Mouse (Mus musculus) midbrain, embryonic 10.5 days (tissue): ENCODE data around the gene Maml3. TPM values are rescaled to one million over a fixed set of nuclear protein-coding genes. Genes with fewer than 3 reads are reported as not detected.

Experiments used
- DNase-seq: peaks from one replicate; pipeline ENCODE4 v3.0.0-alpha.2; 2017; ENCODE audit warnings: low spot score
- H3K27ac ChIP-seq: fragments of 300-500 bp; sonication (generic); replicated peaks from 2 replicates; pipeline ENCODE4 v1.5.1; 2016; ENCODE audit warnings: mild to moderate bottlenecking
- H3K27me3 ChIP-seq: fragments of 300-500 bp; sonication (generic); 2 replicates; pipeline ENCODE4 v1.6.1; 2016; ENCODE audit warnings: low read depth, mild to moderate bottlenecking; ENCODE audit not compliant: poor library complexity, severe bottlenecking
- H3K36me3 ChIP-seq: fragments of 300-500 bp; sonication (generic); 2 replicates; pipeline ENCODE4 v1.6.1; 2016; ENCODE audit warnings: mild to moderate bottlenecking, moderate library complexity
- H3K4me1 ChIP-seq: fragments of 300-500 bp; sonication (generic); 2 replicates; pipeline ENCODE4 v1.6.1; 2016
- H3K4me3 ChIP-seq: fragments of 300-500 bp; sonication (generic); 2 replicates; pipeline ENCODE4 v1.5.1; 2016; ENCODE audit warnings: mild to moderate bottlenecking, moderate library complexity
- H3K9me3 ChIP-seq: fragments of 300-500 bp; sonication (generic); replicated peaks from 2 replicates; pipeline ENCODE4 v1.6.1; 2016; ENCODE audit warnings: mild to moderate bottlenecking
- WGBS: fragments of 180-500 bp; shearing (Covaris S2); methylation state at CpG from one replicate; pipeline ENCODE4 v1.1.7; 2016; 5-methylcytosine and 5-hydroxymethylcytosine counted together
- polyA plus RNA-seq: library from polyadenylated mRNA; unstranded; fragments of >200 nt; fragmentation: Nextera tagmentation; extraction: Ambion mirVana; gene quantifications from 2 replicates; pipeline ENCODE4 v1.2.1, GENCODE M21; 2016

Maml3 gene
- polyA plus RNA-seq, 1 experiment from 2014 or later = 5.4 TPM

DNA sequence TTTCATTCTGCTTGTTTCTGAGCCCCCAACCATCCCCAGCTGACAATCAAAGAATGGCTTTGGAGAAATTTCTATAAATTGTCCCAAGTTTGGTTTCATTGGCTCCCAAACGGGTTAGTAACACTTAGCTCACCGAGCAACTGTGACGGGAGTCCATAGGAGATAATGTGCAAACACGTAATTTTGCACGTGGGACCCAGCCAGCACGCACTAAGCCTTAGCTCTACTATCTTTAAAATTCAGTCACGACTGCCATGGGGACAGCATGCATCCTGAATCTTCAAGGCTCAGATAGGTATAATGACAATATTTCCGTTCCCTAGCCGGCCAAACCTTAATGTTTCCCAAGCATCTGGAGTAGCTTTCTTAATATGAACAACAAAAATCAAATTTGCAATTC is 243.2 kb downstream of the Maml3 start:
- Histone ChIP-seq H3K27ac (no peak overlapping the region), H3K27me3 (no peaks in the 10 kb centered on the region), H3K4me1 (peaks cover 10% of the 10 kb centered on the region), H3K9me3 (no peaks in the 10 kb centered on the region), H3K36me3 (peaks cover 4% of the 10 kb centered on the region), H3K4me3 (no peak overlapping the region)
- WGBS = 92% methylated on average over 9 of the region's 9 CpGs
- DNase-seq = no peak

DNA sequence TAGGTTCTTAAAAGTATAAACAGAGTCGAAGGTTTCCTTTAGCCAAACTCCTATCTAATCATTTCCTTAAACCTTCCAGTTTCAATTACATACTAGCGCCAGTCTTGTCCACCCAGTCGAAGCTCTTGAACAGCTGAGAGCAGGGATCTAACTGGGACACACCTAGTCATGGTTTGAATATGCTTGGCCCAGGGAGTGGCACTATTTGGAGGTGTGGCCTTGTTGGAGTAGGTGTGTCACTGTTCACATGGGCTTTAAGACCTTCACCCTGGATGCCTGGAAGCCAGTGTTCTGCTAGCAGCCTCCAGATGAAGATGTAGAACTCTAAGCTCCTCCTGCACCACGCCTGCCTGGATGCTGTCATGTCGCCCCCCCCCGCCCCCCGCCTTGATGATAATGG is 244.4 kb downstream of the Maml3 start:
- Histone ChIP-seq H3K4me1 (peaks cover 10% of the 10 kb centered on the region), H3K9me3 (no peaks in the 10 kb centered on the region), H3K27me3 (no peaks in the 10 kb centered on the region), H3K4me3 (no peak overlapping the region), H3K27ac (no peak overlapping the region), H3K36me3 (peaks cover 16% of the 10 kb centered on the region)
- DNase-seq = no peak
- WGBS = 90% methylated on average over 7 of the region's 7 CpGs

DNA sequence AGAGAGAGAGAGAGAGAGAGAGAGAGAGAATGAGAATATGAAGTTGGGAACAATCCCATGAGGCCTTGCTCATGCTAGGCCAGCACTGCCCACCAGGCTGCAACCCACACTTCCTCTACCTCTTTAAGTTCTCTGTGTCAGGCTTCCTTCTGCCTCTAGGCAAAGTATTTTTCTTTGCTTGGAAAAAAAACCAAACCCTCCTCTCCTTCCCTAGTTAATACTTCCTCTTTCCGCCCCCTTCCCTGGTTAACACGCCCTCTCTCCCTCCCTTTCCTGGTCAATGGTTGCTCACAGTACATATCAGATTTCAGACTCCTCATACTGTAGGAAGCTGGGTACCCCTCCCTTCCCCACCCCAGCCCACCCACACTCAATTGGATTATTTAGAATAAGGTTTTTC is 245.7 kb downstream of the Maml3 start:
- Histone ChIP-seq H3K4me1 (peaks cover 15% of the 10 kb centered on the region), H3K27ac (no peak overlapping the region), H3K36me3 (peaks cover 22% of the 10 kb centered on the region), H3K4me3 (no peak overlapping the region), H3K9me3 (no peaks in the 10 kb centered on the region), H3K27me3 (no peaks in the 10 kb centered on the region)
- DNase-seq = no peak
- WGBS = 88% methylated on average over 2 of the region's 2 CpGs

DNA sequence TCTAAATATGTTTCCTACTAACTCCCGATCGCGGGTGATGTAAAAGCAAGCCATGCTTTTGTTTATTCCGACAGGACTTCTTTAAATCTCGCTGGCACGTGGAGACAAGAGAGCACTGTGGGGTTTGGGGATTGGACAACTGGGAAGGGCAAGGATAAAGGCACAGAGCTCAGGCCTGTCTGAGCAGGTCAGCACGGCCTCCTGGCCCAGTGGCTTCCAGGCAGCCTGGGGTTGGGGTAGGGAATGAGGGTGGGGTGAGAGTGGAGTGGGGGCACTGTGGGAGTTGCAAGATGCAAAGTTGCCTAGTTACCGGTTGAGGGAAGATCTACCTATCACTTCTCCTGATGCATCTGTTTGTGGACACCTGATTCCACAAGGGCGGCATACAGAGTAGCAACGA is 250.7 kb downstream of the Maml3 start:
- 86% methylated on average over 10 of the region's 10 CpGs for WGBS
- peaks cover 40% of the 10 kb centered on the region for H3K36me3 ChIP-seq
- no peaks in the 10 kb centered on the region for H3K27me3 ChIP-seq
- no peak overlapping the region for H3K4me3 ChIP-seq
- H3K4me1 ChIP-seq = peaks cover 7% of the 10 kb centered on the region
- no peak overlapping the region for H3K27ac ChIP-seq
- no peaks in the 10 kb centered on the region for H3K9me3 ChIP-seq
- DNase-seq = no peak

DNA sequence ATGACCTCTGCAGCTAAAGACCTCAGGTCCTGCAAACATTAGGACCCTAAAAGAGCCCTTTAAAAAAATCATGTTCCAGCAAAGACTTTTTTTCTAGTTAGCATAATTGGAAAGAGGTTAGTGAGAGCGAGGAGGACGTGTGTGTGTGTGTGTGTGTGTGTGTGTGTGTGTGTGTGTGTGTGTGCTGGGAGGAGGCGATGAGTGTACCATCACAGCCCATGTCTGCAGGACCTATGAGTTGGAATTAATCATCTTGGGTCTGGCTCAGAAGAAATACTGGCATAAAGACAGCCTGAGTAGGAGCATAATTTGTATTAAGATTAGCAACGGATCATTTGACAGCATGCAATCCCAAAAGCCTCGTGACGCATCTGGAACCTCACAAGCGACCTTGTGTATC is 251.3 kb downstream of the Maml3 start:
- Histone ChIP-seq H3K27ac (no peak overlapping the region), H3K4me3 (no peak overlapping the region), H3K4me1 (peaks cover 7% of the 10 kb centered on the region), H3K27me3 (no peaks in the 10 kb centered on the region), H3K36me3 (peaks cover 41% of the 10 kb centered on the region), H3K9me3 (no peaks in the 10 kb centered on the region)
- DNase-seq = no peak
- WGBS = 93% methylated on average over 7 of the region's 7 CpGs

DNA sequence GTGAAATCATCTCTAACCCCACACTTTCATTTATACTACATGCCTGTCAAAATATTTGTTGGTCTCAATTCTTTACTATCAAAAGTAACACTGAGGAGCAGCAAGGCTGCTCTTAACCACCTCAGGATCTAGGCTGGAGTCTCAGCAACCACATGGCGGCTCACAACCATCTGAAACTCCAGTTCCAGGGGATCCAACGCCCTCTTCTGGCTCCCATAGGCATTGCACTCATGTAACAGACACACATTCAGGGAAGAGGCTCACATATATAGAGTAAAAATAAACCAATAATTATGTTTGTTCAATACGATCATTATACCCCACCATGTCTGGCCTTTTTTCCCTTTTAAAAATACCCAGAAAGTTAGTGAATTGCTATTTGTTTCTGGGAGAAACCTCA is 252.2 kb downstream of the Maml3 start:
- 78% methylated on average over 3 of the region's 3 CpGs for WGBS
- no peak overlapping the region for H3K4me3 ChIP-seq
- no peak for DNase-seq
- H3K27me3 ChIP-seq = no peaks in the 10 kb centered on the region
- H3K27ac ChIP-seq = no peak overlapping the region
- H3K36me3 ChIP-seq = peaks cover 46% of the 10 kb centered on the region
- no peaks in the 10 kb centered on the region for H3K9me3 ChIP-seq
- peaks cover 7% of the 10 kb centered on the region for H3K4me1 ChIP-seq

DNA sequence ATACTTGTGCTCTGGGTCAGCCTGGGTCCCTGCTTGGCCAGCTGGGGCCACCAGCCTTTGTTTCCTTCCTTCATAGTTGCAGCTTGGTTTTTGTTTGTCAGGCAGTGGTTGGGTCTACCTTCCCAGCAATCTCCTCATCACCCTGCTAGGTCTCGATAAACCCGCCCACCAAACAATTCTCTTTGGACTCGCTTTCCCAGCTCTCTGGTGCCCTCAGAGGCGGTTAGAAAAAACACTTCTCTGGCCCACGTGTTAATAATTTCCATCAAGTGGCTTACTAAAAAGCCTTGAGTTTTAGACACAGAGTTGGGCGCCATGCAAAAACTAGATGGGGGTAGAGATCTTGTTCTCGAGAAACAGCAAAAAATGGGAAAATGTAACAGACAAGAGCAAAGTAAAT is 253.3 kb downstream of the Maml3 start:
- Histone ChIP-seq H3K4me3 (no peak overlapping the region), H3K9me3 (no peaks in the 10 kb centered on the region), H3K27ac (no peak overlapping the region), H3K36me3 (peaks cover 52% of the 10 kb centered on the region), H3K4me1 (peaks cover 7% of the 10 kb centered on the region), H3K27me3 (no peaks in the 10 kb centered on the region)
- WGBS = 76% methylated on average over 7 of the region's 7 CpGs
- no peak for DNase-seq

DNA sequence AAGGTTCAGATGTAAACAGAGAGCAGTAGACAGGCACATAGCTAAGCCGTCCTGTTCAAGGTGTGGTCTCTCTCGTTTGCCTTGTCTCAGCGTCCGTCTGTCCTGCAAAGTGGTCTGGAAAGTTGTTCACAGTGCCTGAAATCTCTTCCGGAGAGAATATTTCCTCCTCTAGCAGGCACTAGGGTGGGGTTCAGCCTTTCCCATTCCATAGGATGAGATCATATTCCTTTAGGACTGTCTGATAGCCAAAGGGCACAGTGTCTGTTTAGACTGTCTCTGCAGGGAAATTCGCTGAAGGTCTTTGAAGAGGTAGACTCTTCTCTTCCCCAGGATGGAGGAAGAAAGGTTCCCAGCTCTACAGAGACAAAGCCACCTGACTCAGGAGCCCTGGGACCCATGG is 255.4 kb downstream of the Maml3 start:
- no peak for DNase-seq
- Histone ChIP-seq H3K4me3 (no peak overlapping the region), H3K27ac (no peak overlapping the region), H3K9me3 (no peaks in the 10 kb centered on the region), H3K36me3 (peaks cover 36% of the 10 kb centered on the region), H3K4me1 (peaks cover 4% of the 10 kb centered on the region), H3K27me3 (no peaks in the 10 kb centered on the region)
- 87% methylated on average over 6 of the region's 6 CpGs for WGBS

DNA sequence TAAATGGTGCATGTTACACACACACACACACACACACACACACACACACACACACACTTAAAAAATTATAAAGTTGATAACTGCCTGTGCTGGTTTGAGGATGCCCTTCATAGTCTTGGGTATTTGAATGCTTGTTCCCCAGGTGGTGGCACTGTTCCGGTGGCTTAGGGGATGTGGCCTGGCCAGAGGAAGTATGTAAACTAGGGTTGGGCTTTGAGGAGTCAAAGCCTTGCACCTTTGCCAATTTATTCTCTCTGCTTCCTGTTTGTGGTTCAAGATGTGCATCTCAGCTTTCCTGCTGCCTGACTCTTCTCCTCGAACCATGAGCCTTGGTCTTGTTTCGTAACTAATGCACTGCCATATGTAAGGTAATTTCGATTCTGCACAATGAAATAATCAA is 257.6 kb downstream of the Maml3 start:
- DNase-seq = no peak
- Histone ChIP-seq H3K4me3 (no peak overlapping the region), H3K27ac (no peak overlapping the region), H3K4me1 (peaks cover 2% of the 10 kb centered on the region; the same call in 1 of the 2 replicates), H3K9me3 (no peaks in the 10 kb centered on the region), H3K36me3 (peaks cover 25% of the 10 kb centered on the region), H3K27me3 (no peaks in the 10 kb centered on the region)
- 93% methylated on average over 4 of the region's 4 CpGs for WGBS

DNA sequence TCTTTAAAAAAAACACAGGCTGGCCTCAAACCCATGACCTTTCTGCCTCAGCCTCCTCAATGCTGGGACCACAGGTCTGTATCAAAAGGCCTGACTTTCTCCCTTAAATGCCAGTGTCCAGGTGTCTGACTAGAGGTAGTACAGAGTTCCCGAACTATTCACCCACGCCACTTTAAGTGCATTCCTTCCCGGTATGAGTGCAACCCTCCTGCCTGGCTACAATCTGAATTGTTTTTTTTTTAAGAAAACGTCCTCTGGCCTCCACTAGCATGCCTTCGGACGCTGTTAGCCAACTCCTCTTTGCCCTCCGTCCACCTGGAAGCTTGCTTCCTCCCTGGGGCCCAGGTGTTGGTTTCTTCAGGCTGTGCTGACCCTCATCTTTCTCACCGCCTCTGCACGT is 260.6 kb downstream of the Maml3 start:
- Histone ChIP-seq H3K36me3 (peaks cover 18% of the 10 kb centered on the region), H3K27me3 (no peaks in the 10 kb centered on the region), H3K9me3 (no peaks in the 10 kb centered on the region), H3K4me1 (peaks cover 5% of the 10 kb centered on the region; the same call in 1 of the 2 replicates), H3K4me3 (no peak overlapping the region), H3K27ac (no peak overlapping the region)
- DNase-seq = no peak
- WGBS = 87% methylated on average over 9 of the region's 9 CpGs

DNA sequence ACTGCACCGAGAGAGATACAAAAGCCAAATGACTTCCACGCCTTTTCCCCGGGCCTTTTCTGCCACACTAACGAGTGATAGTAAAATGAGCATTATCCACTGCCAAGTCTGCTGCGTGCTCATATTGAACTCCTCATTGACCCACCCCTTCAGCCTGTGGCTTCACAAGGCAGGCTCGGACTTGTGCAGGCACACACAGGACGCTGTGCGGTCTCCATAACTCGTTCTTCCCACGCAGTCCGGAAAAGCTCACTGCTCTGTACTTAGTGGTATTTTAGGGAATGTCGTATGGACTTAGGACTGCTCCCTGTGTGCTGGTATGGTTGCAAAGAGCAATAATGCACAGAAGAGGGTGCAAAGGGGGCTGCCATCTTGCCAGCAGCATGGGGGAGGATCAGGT is 262.7 kb downstream of the Maml3 start:
- H3K36me3 ChIP-seq = peaks cover 6% of the 10 kb centered on the region
- peaks cover 10% of the 10 kb centered on the region; the same call in 1 of the 2 replicates for H3K4me1 ChIP-seq
- 95% methylated on average over 12 of the region's 12 CpGs for WGBS
- no peak overlapping the region for H3K4me3 ChIP-seq
- H3K9me3 ChIP-seq = no peaks in the 10 kb centered on the region
- H3K27me3 ChIP-seq = no peaks in the 10 kb centered on the region
- DNase-seq = no peak
- H3K27ac ChIP-seq = no peak overlapping the region

DNA sequence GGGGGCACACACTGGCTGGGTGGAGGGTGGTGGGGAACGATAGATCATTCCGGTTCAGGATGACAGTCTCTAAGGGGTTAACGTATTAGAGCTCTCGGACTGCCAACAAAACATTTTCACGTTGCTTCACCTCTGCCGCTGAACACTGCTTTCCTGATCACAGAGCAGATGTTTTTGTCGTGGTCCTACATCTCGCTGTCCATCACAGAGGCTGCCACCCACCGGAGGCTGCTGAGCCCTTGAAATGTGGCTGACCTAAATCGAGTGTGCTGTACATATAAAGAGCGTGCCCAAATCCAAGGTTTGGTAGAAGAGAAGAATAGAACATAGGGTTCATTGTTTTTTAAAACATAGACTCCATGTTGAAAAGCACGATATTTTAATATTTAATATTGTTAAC is 263.3 kb downstream of the Maml3 start:
- Histone ChIP-seq H3K9me3 (no peaks in the 10 kb centered on the region), H3K4me3 (no peak overlapping the region), H3K27me3 (no peaks in the 10 kb centered on the region), H3K4me1 (peaks cover 10% of the 10 kb centered on the region; the same call in 1 of the 2 replicates), H3K36me3 (peaks cover under 1% of the 10 kb centered on the region; the same call in 1 of the 2 replicates), H3K27ac (no peak overlapping the region)
- WGBS = 83% methylated on average over 12 of the region's 12 CpGs
- no peak for DNase-seq

DNA sequence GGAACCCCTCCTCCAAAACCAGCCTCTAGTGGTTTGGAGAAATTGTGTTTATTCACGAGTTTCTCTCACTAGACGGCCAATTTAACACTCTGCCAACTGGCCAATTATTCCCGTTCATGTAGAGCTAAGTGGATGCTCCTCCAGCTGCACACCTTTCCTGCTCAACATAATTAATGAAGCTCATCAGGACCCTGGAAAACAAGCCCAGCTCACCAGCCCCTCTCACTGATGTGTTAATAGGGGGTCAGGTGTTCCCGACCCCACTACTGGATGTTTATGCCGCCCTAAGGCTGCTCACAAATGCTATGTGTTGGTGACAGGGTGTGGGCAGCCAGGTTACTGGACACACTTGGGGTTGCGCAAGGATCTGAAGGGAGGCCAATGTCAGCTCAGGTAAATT is 263.7 kb downstream of the Maml3 start:
- WGBS = 89% methylated on average over 6 of the region's 6 CpGs

More for the DNA sequence above, 263.7 kb downstream of the Maml3 start:
- no peaks in the 10 kb centered on the region for H3K27me3 ChIP-seq
- no peak overlapping the region for H3K27ac ChIP-seq
- DNase-seq = no peak
- no peaks in the 10 kb centered on the region for H3K36me3 ChIP-seq
- peaks cover 10% of the 10 kb centered on the region; the same call in 1 of the 2 replicates for H3K4me1 ChIP-seq
- H3K4me3 ChIP-seq = no peak overlapping the region
- H3K9me3 ChIP-seq = no peaks in the 10 kb centered on the region
